Comparison of ENCODE assay signal across 8 mouse cellular contexts in genomic region chr4:128654505-128655381, GRCm38 (mm10). TPM values are rescaled to one million over a fixed set of nuclear protein-coding genes. Genes with fewer than 3 reads are reported as not detected.
DNase-seq lines count a peak whose midpoint lies in the region; ATAC-seq and TF ChIP-seq lines count a peak whose summit lies in the region.

Gene Phc2 (plus strand): TSS chr4:128654702.

- H3K4me3 ChIP-seq in hindbrain, embryonic 11.5 days (ENCODE audit: low read depth, low read length) = peak within 1 kb of the TSS; percentile 65
- H3K4me3 ChIP-seq in lung, embryonic 16.5 days (ENCODE audit: low read length) = peak within 1 kb of the TSS; percentile 68
- peak within 1 kb of the TSS; percentile 58 for H3K4me3 ChIP-seq in thymus, adult 2 months (ENCODE audit: control insufficient read depth, insufficient read depth, low read length)

- no peaks in the 10 kb centered on the region for H3K9me3 ChIP-seq in hindbrain, embryonic 11.5 days (ENCODE audit: control insufficient read depth, low read length)
- no peaks in the 10 kb centered on the region for H3K9me3 ChIP-seq in lung, embryonic 16.5 days (ENCODE audit: control insufficient read depth, low read length)

- no peaks in the 10 kb centered on the region for H3K27me3 ChIP-seq in Patski
- H3K27me3 ChIP-seq in hindbrain, embryonic 11.5 days (ENCODE audit: control insufficient read depth, insufficient read depth, low read length) = peaks cover 2% of the 10 kb centered on the region; the same call in 1 of the 2 replicates
- no peaks in the 10 kb centered on the region for H3K27me3 ChIP-seq in lung, embryonic 16.5 days (ENCODE audit: control insufficient read depth, insufficient read depth, low read depth, low read length)
- no peaks in the 10 kb centered on the region for H3K27me3 ChIP-seq in thymus, adult 2 months (ENCODE audit: control insufficient read depth, insufficient read depth, low read length)

- in situ Hi-C loops in Patski (cut with MboI; ENCODE audit: low pct_unique_long_range_greater_than_20kb) = no loop called here

- ATAC-seq in Patski = peak; percentile 85
- ATAC-seq in hindbrain, embryonic 11.5 days (ENCODE audit: low FRiP score) = peak; percentile 98
- peak; percentile 97 for ATAC-seq in lung, embryonic 16.5 days (ENCODE audit: low read depth)

- TF ChIP-seq POLR2A in thymus, adult 2 months (IDR thresholded peaks at IDR 0.05; ENCODE audit: control insufficient read depth, extremely low read depth, insufficient read depth, low read length, poor library complexity) = peak; percentile 56; the same call in 1 of the 2 replicates

- H3K36me3 ChIP-seq in hindbrain, embryonic 11.5 days (ENCODE audit: control insufficient read depth, insufficient read depth, low read length) = no peaks in the 10 kb centered on the region
- no peaks in the 10 kb centered on the region for H3K36me3 ChIP-seq in lung, embryonic 16.5 days (ENCODE audit: control insufficient read depth, insufficient read depth, low read length)
- H3K36me3 ChIP-seq in thymus, adult 2 months (ENCODE audit: control insufficient read depth, insufficient read depth, low read length) = no peaks in the 10 kb centered on the region

- TF ChIP-seq CTCF in Patski (IDR thresholded peaks at IDR 0.05) = peak; percentile 60
- peak; percentile 70 for TF ChIP-seq CTCF in thymus, adult 2 months (IDR thresholded peaks at IDR 0.05; ENCODE audit: borderline replicate concordance, control insufficient read depth, extremely low read depth, insufficient read depth, low read length, poor library complexity)

- peak within 1 kb of the TSS; percentile 66 for H3K9ac ChIP-seq in hindbrain, embryonic 11.5 days (ENCODE audit: low read depth, low read length)
- peak within 1 kb of the TSS; percentile 79 for H3K9ac ChIP-seq in lung, embryonic 16.5 days (ENCODE audit: low read length)

- H3K4me1 ChIP-seq in hindbrain, embryonic 11.5 days (replicated peaks; ENCODE audit: control insufficient read depth, insufficient read depth, low read length) = peaks cover 2% of the 10 kb centered on the region; the same call in 1 of the 2 replicates
- H3K4me1 ChIP-seq in lung, embryonic 16.5 days (replicated peaks; ENCODE audit: control insufficient read depth, insufficient read depth, low read length) = peaks cover 20% of the 10 kb centered on the region
- H3K4me1 ChIP-seq in thymus, adult 2 months (replicated peaks; ENCODE audit: control insufficient read depth, insufficient read depth, low read length) = peaks cover 9% of the 10 kb centered on the region

- under 1% methylated on average over 58 of the region's 85 CpGs for WGBS in hindbrain, embryonic 11.5 days
- under 1% methylated on average over 70 of the region's 85 CpGs for WGBS in lung, embryonic 16.5 days
- WGBS in thymus, adult 2 months = under 1% methylated on average over 85 of the region's 85 CpGs

- peak within 1 kb of the TSS; percentile 91 for H3K4me2 ChIP-seq in hindbrain, embryonic 11.5 days (replicated peaks; ENCODE audit: low read depth, low read length)
- peak within 1 kb of the TSS; percentile 93 for H3K4me2 ChIP-seq in lung, embryonic 16.5 days (ENCODE audit: low read depth, low read length)

- H3K27ac ChIP-seq in hindbrain, embryonic 11.5 days (ENCODE audit: low read depth, low read length) = peak within 1 kb of the TSS; percentile 71
- H3K27ac ChIP-seq in lung, embryonic 16.5 days (ENCODE audit: low read length) = peak within 1 kb of the TSS; percentile 63
- no peak within 1 kb of the TSS for H3K27ac ChIP-seq in thymus, adult 2 months (ENCODE audit: control insufficient read depth, insufficient read depth, low read length)

- DNase-seq in Patski (ENCODE audit: low read depth, low spot score) = peak; percentile 33
- peak; percentile 95 to 96 for DNase-seq in cerebellum, postnatal 14 days
- peak; percentile 97 for DNase-seq in frontal cortex, postnatal 10 days (ENCODE audit: low spot score in 2 of 2)
- DNase-seq in hindbrain, embryonic 11.5 days (ENCODE audit: low spot score) = peak; percentile 95
- peak; percentile 98 for DNase-seq in layer of hippocampus, adult 9-11 months
- DNase-seq in ovary, adult 18-20 months (ENCODE audit: low spot score) = peak; percentile 90
- peak; percentile 98 for DNase-seq in thymus, adult 2 months

- CTCF ChIA-PET in Patski (lab: Charles Lee) = no interaction called here

- POLR2A ChIA-PET in Patski (lab: Charles Lee) = no interaction called here

RNA-seq across cellular contexts. Expression of gene Phc2, which starts in this region (rescaled TPM):
- polyA plus RNA-seq in Patski (2021) = 89.2 TPM
- polyA plus RNA-seq in hindbrain, embryonic 11.5 days (2014; fragmentation: Nextera tagmentation; extraction: Ambion mirVana) = 46.8 and 92.2 TPM in 2 replicates
- 18.9 and 19.8 TPM in 2 replicates for polyA plus RNA-seq in lung, embryonic 16.5 days (2015; fragmentation: Nextera tagmentation; extraction: Ambion mirVana)
- polyA plus RNA-seq in thymus, adult 2 months (2012; rRNA removed) = 139 and 149 TPM in 2 replicates

Comparison
In these comparisons a context has a peak if more than half of its experiments do, and no peak if none do; other contexts are left out.
1. DNase-seq: peak in every context shown above with its lines; median percentile 98 in layer of hippocampus, adult 9-11 months; 98 in thymus, adult 2 months; 97 in frontal cortex, postnatal 10 days; 96 in cerebellum, postnatal 14 days; 95 in hindbrain, embryonic 11.5 days; 90 in ovary, adult 18-20 months; 33 in Patski.